Mouse (Mus musculus) kidney, postnatal 25 days (tissue): ENCODE results near the gene Prorsd1.
"Not testable (repeated sequence)": the region's sequence is repeated elsewhere in the genome, so short reads cannot be mapped to it uniquely, and the experiment has no call there.

ENCODE experiments used
- DNase-seq, 2 experiments: peaks; one replicate each; pipeline ENCODE4 v3.0.0; 2021; ENCODE audit warnings: mixed read lengths in 2 of 2

Gene Prorsd1

DNA sequence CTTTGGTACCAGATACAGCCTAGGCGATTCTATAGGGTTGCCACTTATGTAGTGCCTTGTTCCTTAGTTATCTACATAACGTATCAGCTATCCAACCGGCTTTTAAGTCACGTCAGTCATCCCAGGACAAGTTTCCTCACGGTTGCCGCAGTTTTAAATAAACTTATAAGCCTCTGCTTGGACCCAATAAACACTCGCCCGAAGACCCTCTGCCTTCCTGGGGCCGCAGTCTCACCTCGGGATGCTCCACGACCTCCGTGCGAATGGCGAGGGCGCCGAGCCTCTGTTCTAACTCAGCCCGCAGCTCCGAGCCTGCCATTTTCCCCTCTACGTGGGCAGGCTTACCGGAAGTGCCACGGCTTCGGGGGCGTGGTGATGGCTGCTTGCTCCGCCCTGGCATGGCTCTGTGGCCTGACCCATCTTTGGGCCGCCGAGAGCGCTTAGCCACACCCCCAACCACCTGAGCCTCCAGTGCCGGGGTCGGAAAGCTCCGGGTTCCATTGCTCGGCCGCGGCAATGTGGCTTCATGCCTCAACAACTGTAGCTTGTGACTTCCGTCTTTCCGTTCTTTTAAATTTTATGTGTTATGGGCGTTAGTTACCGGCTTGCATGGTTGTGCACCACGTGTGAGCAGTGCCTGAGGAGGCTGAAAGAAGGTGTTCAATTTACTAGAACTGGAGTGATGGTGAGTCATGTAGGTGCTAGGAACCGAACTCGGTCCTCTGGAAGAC, at the start of gene Prorsd1:
TSS of gene Prorsd1 (minus strand) at position 352 of the 731 bp plus-strand sequence.
- DNase-seq: peak; percentile 94 to 96

DNA sequence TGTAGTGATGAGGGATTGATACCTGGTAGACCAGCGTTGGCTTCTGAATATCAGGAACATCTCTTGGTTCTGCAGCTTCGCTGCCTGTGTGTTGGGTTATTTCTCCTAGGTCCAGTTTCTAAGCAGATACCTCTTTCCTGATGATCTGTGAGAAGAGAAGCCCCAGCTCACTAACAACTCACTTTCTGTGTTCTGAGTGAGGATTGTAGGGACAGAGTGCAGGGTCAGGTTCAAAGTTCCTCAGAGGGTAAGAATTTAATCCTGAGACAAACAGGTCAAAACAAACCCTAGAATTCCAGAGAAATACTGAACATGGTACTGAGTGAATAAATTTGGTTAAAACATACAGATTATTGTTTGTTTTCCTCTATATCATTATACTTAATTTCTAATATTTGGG, 48.6 kb upstream of the Prorsd1 start:
- DNase-seq: peak in 1 of 2 experiments; percentile 8

DNA sequence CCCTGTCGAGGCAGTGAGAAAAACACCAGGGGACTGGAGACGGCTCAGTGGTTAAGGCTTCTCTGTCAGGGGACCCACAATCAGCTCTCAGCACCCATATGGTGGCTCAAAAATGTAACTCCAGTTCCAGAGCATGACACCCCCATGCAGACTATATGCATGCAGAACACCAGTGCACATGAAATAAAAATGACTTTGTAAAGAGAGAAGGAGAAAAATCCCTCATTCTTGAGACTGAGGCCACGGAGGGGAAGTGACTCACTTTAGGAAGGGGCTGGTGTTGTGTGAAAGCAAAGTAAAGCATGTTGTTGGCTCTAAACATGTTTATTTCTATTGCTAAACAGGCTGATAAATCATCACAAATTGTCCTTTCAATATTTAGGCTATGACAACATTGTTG, 46.2 kb upstream of the Prorsd1 start:
- DNase-seq: no peak

DNA sequence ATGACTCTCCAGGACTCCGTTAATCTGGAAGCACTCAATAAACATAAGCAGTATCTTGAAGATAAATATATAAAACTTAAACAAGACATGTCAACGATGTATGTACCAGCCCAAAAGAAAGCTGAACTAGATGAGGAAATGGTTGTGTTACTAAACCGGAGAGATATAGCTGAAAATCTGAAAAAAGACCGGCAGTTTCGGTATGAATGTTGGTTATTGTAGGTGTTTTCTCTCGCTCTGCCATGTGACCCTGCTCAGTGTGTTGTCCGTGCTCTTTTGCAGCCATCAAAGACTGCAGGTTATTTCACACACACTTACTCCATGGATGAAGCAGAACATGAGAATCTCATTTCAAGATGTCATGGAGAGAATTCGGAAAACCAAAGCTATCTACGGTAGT, 45.6 kb upstream of the Prorsd1 start:
- DNase-seq: no peak

DNA sequence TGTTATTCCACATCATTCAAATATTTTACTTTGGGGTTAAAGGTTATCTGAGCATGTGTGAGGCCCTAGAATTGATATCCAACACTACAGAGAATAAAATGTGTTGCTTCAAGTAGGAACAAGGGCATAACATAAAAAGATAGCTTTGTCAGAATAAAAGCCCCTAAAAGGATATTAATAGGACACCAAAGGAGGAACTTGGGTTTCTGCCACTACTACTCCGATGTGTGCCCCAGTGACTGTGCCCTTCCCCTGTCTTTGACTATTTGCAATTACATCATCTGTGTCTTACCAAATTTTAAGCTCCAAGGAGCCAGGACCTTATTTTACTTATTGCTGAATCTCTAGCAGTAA, 34.6 kb upstream of the Prorsd1 start:
- no peak for DNase-seq

DNA sequence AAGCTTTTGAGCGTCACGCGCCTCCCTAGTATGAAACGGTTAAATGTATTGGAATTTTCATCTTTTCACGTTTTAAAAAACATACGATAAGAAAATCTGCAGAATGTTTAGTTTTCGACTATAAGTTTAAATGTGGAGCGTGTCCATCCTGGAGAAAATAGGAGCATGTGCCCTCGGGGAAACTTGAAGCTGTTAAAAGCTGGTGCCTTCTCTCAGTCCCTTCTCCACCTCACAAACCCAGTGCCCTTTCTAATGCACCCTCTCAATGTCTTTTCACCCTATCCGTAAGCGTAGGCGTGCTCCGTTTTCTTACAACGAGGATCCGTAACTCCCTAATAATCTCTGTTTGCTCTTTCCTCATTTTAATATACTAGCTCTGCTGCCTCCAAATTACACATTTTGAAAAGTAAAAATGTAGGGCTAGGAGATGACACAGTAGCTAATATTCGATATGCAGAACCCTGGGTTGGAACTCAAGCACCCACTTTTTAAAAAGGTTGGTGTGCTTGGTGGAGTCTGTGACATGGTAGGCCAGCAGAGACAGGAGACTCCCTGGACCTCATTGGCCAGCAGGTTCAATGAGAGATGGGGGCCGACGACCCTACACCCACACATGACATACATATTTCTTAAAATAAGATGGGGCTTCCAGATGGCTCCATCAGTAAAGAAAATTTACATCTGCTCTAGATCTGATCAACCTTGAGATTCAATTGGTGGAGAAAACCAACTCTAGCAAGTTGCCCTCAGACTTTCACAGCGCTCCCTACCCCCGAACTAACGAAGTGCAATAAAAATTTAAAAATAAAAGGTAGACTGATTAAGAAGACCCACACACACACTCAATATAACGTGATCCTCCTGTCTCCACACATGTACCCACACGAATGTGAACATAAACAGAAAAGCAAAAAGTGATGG, 33.9 kb upstream of the Prorsd1 start:
- no peak for DNase-seq

DNA sequence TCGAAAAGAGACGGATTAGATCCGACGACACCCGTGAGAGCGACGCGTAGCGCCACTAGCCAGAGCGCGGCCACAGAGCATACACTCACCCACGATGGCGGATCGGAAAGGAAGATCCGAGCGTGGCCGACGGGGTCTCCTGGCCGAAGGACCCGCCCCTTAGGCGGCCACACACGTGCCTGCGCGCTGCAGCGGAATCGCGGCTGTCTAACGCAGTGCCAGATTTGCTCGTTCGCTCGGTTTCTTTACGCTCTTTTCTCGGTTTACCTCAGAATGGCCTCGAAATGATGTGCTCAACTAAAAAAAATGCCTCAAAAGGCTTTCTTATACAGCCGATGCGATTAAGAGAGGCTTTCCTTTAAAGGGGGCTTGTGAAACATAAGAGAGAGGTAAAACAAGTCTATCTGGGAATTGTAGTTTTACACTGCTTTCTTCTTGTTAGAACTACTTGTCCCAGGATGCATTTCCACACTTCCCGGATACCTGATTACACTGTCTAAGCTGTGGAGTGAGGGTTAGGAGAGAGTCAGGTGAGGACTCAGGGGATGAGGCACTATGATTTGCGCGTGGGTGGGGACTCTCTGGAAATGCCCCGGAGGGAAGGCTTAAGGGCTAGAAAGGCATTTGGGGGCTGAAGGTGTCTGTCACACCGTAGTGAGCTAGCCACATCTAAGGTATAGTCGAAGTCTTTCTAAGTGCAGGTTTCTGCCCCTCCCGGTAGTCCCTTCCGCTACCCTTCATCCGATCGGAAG, 33.1 kb upstream of the Prorsd1 start, which contains the start of the genes Clhc1 and Rps27a:
TSS of gene Clhc1 (plus strand) at position 199 of the 752 bp plus-strand sequence.
TSS of gene Rps27a (minus strand) at position 358 of the 752 bp plus-strand sequence.
- DNase-seq: peak; percentile 95

DNA sequence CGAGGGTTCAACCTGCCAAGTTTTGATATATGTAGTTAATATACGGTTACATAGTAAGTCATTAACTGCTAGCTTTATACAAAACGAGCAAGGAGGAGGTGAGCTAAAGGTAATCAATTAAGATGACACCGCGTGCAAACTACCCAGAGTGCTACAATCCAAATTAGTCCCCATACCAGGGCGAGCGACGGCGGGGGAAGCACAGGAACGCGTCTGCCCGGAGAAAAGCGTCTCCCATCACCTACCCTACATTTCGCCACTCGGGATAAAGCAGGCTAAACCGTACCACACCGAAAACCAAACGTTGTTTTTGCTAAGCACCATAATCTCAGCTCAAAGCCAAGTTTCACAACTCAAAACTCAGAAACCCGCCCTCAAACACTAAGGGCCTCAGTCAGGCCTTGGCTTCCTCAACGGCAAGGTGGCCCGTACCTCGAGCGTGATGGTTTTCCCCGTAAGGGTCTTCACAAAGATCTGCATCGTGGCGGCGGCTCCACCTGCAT, 32.5 kb upstream of the Prorsd1 start:
- DNase-seq: no peak

DNA sequence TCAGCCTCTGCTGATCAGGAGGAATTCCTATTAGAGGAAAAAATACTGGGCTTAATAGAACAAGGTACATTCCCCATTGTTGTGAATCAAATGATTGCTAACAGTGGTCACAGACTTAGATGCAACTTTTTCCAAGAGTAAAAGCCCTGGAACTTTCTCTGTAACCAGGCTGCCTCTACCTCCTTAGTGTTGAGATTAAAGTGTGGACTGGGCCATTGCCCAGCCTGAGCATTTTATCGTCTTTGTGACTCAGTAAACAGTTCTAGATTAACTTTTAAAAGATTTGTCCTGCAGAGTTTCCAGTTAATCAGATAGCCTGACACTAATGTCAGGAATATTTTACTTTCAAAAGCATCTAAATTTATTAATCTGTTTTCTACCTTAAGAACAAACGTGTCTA, 31.9 kb upstream of the Prorsd1 start:
- DNase-seq: no peak

DNA sequence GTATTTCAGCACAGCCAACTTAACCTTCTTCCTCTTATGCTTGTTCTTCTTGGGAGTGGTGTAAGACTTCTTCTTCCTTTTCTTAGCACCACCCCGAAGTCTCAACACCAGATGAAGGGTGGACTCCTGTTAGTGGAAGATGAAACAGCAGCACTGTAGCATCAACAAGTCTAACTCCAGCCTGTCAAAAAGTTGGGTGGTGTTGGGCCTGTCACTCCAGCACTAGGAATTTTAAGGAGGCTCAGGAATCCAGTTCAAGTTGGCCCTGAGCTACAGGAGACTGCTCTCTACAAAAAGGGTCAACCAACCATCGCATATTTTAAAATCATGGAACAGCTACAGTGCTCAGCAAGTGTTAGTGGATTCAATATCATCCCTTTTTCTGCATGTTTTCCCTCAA, 31.5 kb upstream of the Prorsd1 start:
- not testable (repeated sequence) for DNase-seq

DNA sequence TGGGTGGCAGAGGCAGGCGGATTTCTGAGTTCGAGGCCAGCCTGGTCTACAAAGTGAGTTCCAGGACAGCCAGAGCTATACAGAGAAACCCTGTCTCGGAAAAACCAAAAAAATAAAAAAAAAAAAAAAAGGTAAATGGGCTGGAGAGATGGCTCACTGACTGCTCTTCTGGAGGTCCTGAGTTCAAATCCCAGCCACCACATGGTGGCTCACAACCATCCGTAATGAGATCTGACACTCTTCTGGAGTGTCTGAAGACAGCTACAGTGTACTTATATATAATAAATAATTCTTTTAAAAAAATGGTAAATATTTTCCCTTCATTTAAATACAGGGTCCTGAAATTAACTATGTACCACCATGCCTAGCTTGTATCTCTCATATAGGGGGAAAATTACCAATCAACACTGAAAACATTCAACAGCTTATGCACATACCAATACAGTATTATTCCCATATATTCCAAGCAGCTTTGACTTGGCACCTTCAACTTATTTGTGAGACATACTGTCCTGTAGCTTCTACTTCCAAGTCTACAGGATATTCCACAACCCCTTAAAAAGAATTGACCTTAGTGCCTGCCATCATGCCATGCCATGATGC, 30.4 kb upstream of the Prorsd1 start:
- DNase-seq: not testable (repeated sequence)

DNA sequence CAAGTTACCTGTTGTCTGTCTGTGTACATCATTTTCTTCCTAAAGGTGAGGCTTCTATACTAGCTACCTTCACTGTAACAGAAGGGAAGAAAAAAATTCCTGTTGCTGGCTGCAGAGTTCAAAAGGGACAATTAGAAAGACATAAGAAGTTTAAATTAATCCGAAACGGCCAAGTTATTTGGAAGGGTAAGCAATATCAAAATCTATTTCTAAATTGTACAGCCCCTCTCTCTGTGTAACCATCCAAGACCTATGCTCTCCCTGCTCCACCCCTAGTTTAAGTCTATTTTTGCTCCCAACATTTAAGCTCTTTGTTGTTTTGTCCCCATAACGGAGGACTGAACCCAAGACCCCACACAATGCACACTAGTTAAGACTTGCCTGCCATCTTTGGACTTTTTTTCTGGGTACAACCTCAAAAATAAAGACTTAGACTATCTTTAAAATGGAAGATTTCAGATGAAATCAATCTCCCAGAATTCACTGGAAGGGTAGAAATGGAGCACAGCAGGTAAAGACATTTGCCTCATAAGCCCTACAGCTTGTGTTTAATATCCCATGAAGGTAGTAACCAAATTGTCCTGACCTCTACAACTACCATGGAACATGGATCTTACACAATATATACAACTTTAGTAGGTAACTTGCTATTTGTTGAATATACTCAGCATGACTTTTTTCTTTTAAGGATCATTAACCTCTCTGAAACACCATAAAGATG, 29.6 kb upstream of the Prorsd1 start:
- DNase-seq: no peak

DNA sequence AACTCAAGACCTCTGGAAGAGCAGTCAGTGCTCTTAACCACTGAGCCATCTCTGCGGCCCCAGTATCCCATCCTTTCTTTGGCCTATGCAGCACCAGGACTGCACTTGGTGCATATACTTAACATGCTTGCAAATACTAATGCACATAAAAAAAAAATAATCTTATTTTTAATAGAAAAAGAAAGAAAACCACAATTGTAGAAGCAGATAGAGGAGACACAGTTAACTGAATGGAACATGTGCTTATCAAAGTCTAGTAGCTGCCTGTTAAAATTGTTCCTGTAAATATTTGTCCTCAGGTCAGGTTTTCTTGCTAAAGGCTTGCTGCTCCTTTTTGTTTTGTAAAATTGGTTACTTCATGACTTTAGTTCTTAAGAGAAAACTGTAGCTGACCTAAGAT, 23.4 kb upstream of the Prorsd1 start:
- DNase-seq: no peak

DNA sequence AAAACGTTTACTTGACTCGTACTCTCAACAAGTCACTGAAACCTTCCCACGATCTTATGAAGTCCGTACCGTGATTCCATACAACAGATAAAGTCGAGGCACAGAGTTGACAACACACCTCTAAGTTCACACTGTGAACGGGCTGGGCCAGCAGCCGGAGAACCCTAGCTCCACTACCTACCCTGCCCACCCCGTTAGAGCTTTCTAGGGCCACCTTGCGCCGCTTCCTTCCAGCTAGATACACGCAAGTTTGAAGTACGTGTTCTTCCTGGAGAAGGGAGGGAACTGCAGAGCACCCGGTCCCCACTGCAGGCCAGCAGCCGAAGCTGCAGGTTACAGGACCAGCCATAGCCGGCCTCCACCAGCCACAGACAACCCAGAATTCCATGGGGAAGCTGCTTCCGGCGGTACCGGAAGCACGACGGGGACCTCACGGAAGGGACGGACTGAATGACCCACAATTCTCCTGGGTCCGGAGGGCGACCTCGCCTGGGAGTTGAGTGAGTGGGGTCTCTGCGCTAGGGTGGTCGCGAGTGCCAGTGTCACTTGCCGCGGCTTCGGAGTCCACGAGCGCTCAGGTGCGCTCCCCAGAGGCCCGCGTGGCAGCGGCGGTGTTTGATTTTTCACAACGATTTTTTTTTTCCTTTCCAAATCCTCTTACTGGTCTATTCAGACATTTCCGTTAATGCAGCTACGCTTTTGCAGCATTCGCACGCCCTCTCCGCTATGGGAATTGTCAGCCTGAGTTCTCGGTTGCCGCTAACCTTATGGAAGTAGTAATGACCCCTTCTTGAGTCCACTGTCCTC, 11.4 kb upstream of the Prorsd1 start, which contains the start of gene Mtif2:
TSS of gene Mtif2 (plus strand) at position 421 of the 807 bp plus-strand sequence.
- peak; percentile 83 to 92 for DNase-seq

DNA sequence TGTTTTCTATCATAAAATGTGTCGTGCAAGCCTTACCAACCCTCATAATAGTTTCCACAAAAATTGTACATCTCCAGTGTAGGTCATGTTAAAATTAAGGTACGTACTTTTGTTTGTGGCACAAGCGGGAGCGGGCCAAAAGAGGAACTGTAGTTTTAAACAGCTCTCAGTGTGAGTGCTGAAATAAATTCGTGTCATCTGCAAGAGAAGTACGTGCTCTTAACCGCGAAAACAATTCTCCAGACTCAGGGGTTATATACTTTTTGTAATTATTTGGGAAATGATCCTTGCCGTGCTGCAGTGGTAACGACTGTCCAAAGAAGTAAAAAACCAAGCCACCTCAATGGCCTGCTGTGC, 530 bp downstream of the Prorsd1 start:
- no peak for DNase-seq

DNA sequence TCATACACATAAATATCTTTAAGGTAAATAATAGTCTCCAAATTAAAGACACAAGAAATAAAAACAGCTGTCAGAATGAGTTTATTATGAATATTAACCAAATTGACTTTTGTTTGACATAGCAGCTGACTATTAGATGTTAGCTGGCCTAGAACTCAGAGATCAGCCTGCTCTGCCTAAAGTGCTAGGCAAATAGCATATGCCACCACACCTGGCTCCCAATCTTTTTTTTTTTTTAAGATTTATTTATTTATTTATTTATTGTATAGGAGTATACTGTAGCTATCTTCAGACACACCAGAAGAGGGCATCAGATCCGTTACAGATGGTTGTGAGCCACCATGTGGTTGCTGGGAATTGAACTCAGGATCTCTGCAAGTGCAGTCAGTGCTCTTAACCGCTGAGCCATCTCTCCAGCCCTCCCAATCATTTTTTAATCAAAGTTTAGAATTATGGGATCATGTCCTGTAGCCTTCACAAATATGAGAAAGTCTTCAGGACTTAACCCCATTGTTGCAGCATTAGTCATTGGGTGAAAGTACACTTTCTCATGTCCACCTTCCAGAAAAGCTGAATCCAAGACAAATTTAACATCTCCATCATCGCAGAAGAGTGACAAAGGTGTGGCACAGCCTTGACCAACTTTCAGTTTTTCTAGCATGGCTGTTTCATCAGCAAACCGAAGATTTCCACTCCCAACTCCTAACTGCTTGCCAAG, 1.9 kb downstream of the Prorsd1 start:
- DNase-seq: no peak

DNA sequence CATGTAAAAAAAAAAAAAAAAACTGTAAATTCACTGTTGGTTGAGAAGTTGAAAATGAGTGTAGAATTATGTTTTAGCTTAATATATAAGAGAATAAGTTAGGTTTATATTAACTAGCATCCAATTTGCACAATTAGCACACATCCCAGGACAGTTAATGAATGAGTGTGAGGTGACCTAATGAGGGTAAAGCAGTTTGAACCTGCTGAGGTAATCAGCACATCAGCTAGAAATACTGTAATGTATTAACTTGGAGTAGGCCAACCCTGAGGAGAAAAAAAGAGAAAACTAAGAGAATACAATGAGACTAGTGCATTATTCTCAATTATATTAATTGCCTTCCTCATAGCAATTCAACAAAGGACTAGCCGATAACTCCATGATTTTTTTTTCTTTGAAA, 5.4 kb downstream of the Prorsd1 start:
- no peak for DNase-seq

DNA sequence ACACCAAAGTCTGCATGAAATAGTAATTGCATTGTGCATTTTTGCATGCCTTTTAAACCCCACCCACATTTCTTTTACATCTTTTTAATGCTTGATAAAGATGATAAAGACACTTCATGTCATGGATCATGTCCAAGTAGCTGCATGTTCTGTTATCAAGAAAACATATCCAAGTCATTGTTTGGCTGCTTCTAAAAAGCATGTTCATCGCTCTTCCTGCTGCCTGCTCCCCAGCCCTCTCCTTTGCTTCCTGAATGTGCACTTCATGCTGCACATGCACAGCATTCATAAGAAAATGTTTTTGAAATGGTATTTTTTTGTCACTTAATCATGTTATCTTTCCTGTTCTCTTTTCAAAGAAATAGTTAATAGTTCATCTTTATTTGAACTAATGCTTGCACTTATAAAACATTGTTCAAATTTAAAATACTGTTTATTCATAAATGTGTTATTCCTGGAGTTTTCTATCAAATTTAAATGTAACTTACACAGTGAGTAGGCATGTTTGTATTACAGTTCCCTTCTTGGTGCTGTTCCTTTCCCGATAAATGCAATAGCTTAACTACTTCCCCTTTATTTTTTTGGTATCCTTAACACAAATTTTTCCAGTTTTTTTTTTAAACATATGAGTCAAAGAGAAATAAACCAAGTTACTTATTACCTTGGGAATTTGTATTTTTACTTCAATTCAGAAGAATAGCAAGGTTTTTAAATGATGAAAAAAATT, 9.8 kb downstream of the Prorsd1 start:
- DNase-seq: no peak
